Mouse (Mus musculus) heart, embryonic 16.5 days (tissue): ENCODE results near the gene Scn1b. TPM values are rescaled to one million over a fixed set of nuclear protein-coding genes. Genes with fewer than 3 reads are reported as not detected.

Experiments
- ATAC-seq: fragments of 200-750 bp; cut with Nextera tagmentation; replicated peaks from 2 replicates; pipeline ENCODE4 v1.8.0; 2017; ENCODE audit warnings: moderate number of reproducible peaks; ENCODE audit not compliant: insufficient read depth, low FRiP score; ENCODE audit errors: extremely low read depth
- H3K27ac ChIP-seq: fragments of 300-500 bp; sonication (generic); 2 replicates; pipeline ENCODE4 v1.5.1; 2014; ENCODE audit warnings: mild to moderate bottlenecking, low read length, control low read depth, moderate library complexity
- H3K27me3 ChIP-seq: fragments of 300-500 bp; sonication (generic); 2 replicates; pipeline ENCODE4 v1.6.1; 2014; ENCODE audit warnings: low read length, mixed read lengths; ENCODE audit not compliant: control insufficient read depth, insufficient read depth
- H3K36me3 ChIP-seq: fragments of 300-500 bp; sonication (generic); 2 replicates; pipeline ENCODE4 v1.6.1; 2014; ENCODE audit not compliant: control insufficient read depth, insufficient read depth
- H3K4me1 ChIP-seq: fragments of 300-500 bp; sonication (generic); 2 replicates; pipeline ENCODE4 v1.6.1; 2014; ENCODE audit warnings: low read length, mixed read lengths; ENCODE audit not compliant: control insufficient read depth, insufficient read depth
- H3K4me2 ChIP-seq: fragments of 300-500 bp; sonication (generic); 2 replicates; pipeline ENCODE4 v1.6.1; 2014; ENCODE audit warnings: low read depth, mild to moderate bottlenecking, control low read depth, low read length
- H3K4me3 ChIP-seq: fragments of 300-500 bp; sonication (generic); 2 replicates; pipeline ENCODE4 v1.5.1; 2014; ENCODE audit warnings: mild to moderate bottlenecking, control low read depth, low read length
- H3K9ac ChIP-seq: fragments of 300-500 bp; sonication (generic); 2 replicates; pipeline ENCODE4 v1.6.1; 2014; ENCODE audit warnings: low read length, control low read depth
- H3K9me3 ChIP-seq: fragments of 300-500 bp; sonication (generic); replicated peaks from 2 replicates; pipeline ENCODE4 v1.6.1; 2016; ENCODE audit warnings: low read length; ENCODE audit not compliant: control insufficient read depth
- WGBS: fragments of 180-500 bp; shearing (Covaris S2); extraction: QIAGEN DNeasy Blood & Tissue Kit; methylation state at CpG from one replicate; pipeline ENCODE4 v1.1.7; 2014; 5-methylcytosine and 5-hydroxymethylcytosine counted together
- polyA plus RNA-seq: library from polyadenylated mRNA; unstranded; fragments of >200 nt; fragmentation: Nextera tagmentation; extraction: Ambion mirVana; gene quantifications from 2 replicates; pipeline ENCODE4 v1.2.1, GENCODE M21; 2015

Gene Scn1b
- polyA plus RNA-seq, result 2.8 and 3.5 TPM in 2 replicates

DNA sequence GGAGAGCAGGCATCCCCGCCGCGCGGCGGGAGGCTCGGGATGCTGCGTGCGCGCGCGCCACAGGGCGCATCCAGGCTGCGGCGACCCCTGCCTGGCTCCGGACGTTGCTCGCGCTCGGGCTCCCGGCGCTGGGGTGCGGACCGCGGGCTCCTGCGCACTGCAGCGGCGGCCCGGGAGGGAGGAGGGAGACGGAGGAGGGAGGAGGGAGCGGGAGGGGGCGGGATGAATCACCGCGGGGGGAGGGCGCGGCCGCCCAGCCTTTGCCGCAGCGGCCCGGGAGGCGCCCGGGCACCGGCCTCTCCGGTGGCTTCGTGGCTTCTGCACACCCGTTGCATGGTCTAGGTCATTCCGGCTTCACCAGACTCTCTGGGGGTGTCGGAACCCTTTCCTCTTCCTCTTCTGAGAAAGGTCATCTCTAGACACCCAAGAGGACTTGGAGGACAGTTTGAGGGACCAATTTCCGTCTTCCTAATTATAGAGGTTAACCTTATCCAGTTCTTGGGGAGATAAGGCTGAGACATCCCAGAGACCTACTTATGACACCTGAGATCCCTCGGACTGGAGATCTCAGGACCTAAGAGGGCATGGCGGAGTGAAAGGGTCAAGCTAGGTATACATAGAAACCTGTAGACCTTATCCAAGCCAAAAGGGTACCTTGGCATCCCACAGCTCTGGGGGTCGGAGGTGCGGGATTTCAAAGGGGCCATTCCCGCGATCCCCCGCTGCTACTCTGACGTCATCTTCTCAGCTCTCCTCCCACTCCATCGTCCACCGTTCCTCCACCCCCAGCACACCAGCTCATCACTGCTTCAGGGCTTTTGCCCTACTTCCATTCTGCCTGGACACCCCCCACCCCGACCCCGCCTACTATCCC, at the start of gene Scn1b:
Gene Scn1b (minus strand): TSS at position 153 of the 874 bp plus-strand sequence.
- peak within 1 kb of the TSS; percentile 70 for H3K4me3 ChIP-seq
- no peaks in the 10 kb centered on the region for H3K9me3 ChIP-seq
- peaks cover 20% of the 10 kb centered on the region for H3K27me3 ChIP-seq
- H3K9ac ChIP-seq, result peak within 1 kb of the TSS; percentile 67
- peaks cover 10% of the 10 kb centered on the region for H3K4me1 ChIP-seq
- ATAC-seq, result peak; percentile 55
- H3K36me3 ChIP-seq, result peaks cover 28% of the 10 kb centered on the region
- H3K4me2 ChIP-seq, result peak within 1 kb of the TSS; percentile 100
- WGBS, result under 1% methylated on average over 49 of the region's 60 CpGs
- H3K27ac ChIP-seq, result no peak within 1 kb of the TSS

GRCm38 (mm10) chr7:31175096-31175495, 48.3 kb upstream of the Scn1b start:
- Histone ChIP-seq H3K9me3 (no peaks in the 10 kb centered on the region), H3K4me3 (no peak overlapping the region), H3K27ac (no peak overlapping the region), H3K9ac (no peak overlapping the region), H3K36me3 (no peaks in the 10 kb centered on the region), H3K4me1 (no peaks in the 10 kb centered on the region), H3K4me2 (no peak overlapping the region), H3K27me3 (peaks cover 3% of the 10 kb centered on the region; the same call in 1 of the 2 replicates)
- no peak for ATAC-seq
- 82% methylated on average over 3 of the region's 3 CpGs for WGBS

DNA sequence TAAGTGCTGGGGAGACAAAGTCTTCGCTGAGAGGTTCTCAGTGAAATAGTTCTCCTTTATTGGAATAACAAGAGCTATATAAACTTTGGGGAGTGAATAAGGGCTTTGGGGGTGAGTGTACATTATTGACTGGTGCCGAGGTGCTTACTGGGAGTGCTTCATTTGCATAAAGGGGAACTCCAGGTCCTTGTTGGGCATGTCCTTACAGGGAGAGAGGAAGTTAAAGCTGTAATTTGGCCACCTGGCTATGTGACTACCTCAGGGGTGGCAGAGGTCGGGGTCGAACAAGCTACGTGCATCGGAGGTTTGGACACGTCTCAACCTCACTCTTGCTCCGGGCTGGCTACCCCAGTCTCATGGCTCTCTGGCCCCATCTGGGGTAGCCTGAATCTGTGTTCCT, 47.7 kb upstream of the Scn1b start:
- Histone ChIP-seq H3K27ac (no peak overlapping the region), H3K36me3 (no peaks in the 10 kb centered on the region), H3K9ac (no peak overlapping the region), H3K4me3 (no peak overlapping the region), H3K4me2 (no peak overlapping the region), H3K4me1 (no peaks in the 10 kb centered on the region), H3K27me3 (peaks cover 3% of the 10 kb centered on the region; the same call in 1 of the 2 replicates), H3K9me3 (no peaks in the 10 kb centered on the region)
- 63% methylated on average over 8 of the region's 8 CpGs for WGBS
- ATAC-seq, result no peak

GRCm38 (mm10) chr7:31172238-31172637, 45.4 kb upstream of the Scn1b start:
- H3K4me1 ChIP-seq, result peaks cover 3% of the 10 kb centered on the region; the same call in 1 of the 2 replicates
- WGBS, result 9% methylated on average over 2 of the region's 2 CpGs
- ATAC-seq, result no peak
- H3K36me3 ChIP-seq, result no peaks in the 10 kb centered on the region
- no peaks in the 10 kb centered on the region for H3K9me3 ChIP-seq
- no peak overlapping the region for H3K4me2 ChIP-seq
- no peak overlapping the region for H3K27ac ChIP-seq
- no peaks in the 10 kb centered on the region for H3K27me3 ChIP-seq
- H3K9ac ChIP-seq, result no peak overlapping the region
- no peak overlapping the region for H3K4me3 ChIP-seq

GRCm38 (mm10) chr7:31170520-31170919, 43.7 kb upstream of the Scn1b start:
- ATAC-seq, result no peak
- H3K27ac ChIP-seq, result no peak overlapping the region
- H3K4me3 ChIP-seq, result no peak overlapping the region
- no peaks in the 10 kb centered on the region for H3K9me3 ChIP-seq
- peaks cover 3% of the 10 kb centered on the region; the same call in 1 of the 2 replicates for H3K4me1 ChIP-seq
- 86% methylated on average over 9 of the region's 9 CpGs for WGBS
- H3K4me2 ChIP-seq, result no peak overlapping the region
- H3K36me3 ChIP-seq, result no peaks in the 10 kb centered on the region
- no peak overlapping the region for H3K9ac ChIP-seq
- H3K27me3 ChIP-seq, result no peaks in the 10 kb centered on the region

DNA sequence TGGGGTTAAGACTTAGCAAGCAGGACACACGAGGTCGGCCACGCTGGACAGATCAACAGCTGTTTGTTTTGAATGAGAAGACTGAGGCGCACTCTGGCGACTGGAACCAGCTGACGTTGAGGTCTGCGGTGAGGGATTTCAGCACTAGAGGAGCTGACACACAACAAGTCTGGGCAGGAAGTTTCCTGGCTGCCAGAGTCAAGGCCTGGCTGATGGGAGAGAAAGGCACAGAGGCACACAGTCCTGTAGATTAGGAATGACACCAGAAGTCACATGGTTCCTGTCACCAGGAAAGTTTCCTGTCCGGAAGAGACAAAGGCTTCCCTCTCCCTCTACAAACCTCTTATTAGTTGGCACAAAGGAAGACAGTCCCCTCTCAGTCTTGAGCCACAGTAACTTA, 41.6 kb upstream of the Scn1b start:
- 23% methylated on average over 8 of the region's 8 CpGs for WGBS
- no peak overlapping the region for H3K9ac ChIP-seq
- no peaks in the 10 kb centered on the region for H3K36me3 ChIP-seq
- no peak overlapping the region for H3K4me3 ChIP-seq
- peak; percentile 87 for ATAC-seq
- peaks cover 3% of the 10 kb centered on the region; the same call in 1 of the 2 replicates for H3K4me1 ChIP-seq
- H3K9me3 ChIP-seq, result no peaks in the 10 kb centered on the region
- peak overlapping the region; percentile 32; the same call in 1 of the 2 replicates for H3K27ac ChIP-seq
- no peak overlapping the region for H3K4me2 ChIP-seq
- H3K27me3 ChIP-seq, result no peaks in the 10 kb centered on the region

DNA sequence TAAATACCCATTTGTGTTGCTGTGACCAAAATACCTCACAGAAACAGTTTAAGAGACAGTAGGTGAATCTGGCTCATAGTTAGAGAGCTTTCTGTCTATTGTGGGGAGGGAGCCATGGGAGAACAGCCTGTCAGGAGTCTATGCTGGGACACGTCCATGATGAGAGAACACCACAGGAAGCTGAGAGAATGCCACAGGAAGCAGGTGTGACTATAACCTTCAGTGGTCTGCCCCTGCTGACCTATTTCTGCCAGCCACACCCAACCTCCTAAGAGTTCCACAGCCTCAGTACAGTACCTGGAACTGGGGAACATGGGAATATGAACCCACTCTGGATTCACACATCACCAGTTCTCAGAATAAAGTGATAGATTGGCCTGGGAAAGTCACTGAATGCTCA, 37.9 kb upstream of the Scn1b start:
- Histone ChIP-seq H3K4me3 (no peak overlapping the region), H3K27ac (no peak overlapping the region), H3K9me3 (no peaks in the 10 kb centered on the region), H3K9ac (no peak overlapping the region), H3K27me3 (no peaks in the 10 kb centered on the region), H3K4me1 (peaks cover 3% of the 10 kb centered on the region; the same call in 1 of the 2 replicates), H3K36me3 (no peaks in the 10 kb centered on the region), H3K4me2 (no peak overlapping the region)
- no peak for ATAC-seq
- WGBS, result 57% methylated on average over 1 of the region's 1 CpGs

DNA sequence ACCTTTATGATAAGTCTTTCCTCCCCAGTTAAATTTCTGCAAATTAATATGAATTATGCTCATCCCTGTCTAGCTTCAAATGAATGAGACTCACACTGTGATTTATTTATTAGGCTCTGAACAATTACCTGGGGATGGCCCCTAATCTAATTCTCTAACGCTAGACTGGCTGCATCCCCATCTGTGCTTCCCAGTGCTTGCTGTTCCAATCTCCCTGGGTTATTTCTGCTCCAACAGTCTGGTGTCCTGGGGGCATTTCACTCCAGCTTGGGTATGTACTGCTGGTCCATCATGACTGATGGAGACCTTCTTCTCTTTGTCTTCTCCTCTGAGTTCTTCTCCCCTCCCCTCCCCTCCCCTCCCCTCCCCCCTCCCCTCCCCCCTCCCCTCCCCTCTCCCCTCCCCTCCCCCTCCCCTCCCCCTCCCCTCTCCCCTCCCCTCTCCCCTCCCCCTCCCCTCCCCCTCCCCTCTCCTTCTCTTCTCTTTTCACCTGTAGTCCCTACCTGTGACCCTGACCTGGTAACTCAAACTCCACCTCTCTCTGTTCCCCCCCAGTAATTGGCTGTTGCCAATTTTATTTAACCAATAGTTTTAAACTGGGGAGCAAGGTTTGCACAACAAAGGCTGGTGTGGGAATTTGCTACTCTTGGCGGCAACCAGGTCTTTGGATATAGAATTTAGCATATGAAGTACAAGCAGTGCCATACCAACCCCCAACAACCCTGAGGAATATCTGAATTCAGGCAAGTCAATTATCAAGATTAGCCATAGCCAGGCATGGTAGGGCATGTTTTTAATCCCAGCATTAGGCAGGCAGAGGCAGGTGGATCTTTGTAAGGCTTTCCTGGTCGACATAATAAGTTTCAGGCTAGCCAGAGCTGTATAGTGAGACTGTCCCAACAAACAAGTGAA, 37.1 kb upstream of the Scn1b start:
- WGBS, result 61% methylated on average over 3 of the region's 3 CpGs
- no peak overlapping the region for H3K4me2 ChIP-seq
- H3K36me3 ChIP-seq, result no peaks in the 10 kb centered on the region
- H3K4me1 ChIP-seq, result peaks cover 3% of the 10 kb centered on the region; the same call in 1 of the 2 replicates
- H3K9ac ChIP-seq, result no peak overlapping the region
- H3K4me3 ChIP-seq, result no peak overlapping the region
- ATAC-seq, result no peak
- no peaks in the 10 kb centered on the region for H3K9me3 ChIP-seq
- no peaks in the 10 kb centered on the region for H3K27me3 ChIP-seq
- no peak overlapping the region for H3K27ac ChIP-seq
